Mouse (Mus musculus) olfactory bulb, adult 2 months (tissue): ENCODE measurements at regions not wholly inside any gene's neighbourhood (a gene's known extent, or its start where the extent isn't known, plus 50 kb on each side); places are given as distances from the start of the nearest gene placed in this dataset.
A peak's percentile ranks its signal among the peaks of the same experiment; 100 is the strongest.

Experiments used
- CTCF ChIP-seq: fragments of 200-500 bp; IDR thresholded peaks from 2 replicates; pipeline ENCODE4 v1.5.1; 2012; ENCODE audit warnings: low read depth, mild to moderate bottlenecking, low read length, moderate library complexity; ENCODE audit not compliant: insufficient read depth
- POLR2A ChIP-seq: fragments of 200-500 bp; IDR thresholded peaks from 2 replicates; pipeline ENCODE4 v1.6.1; 2012; ENCODE audit warnings: mild to moderate bottlenecking, low read depth, low read length, moderate library complexity; ENCODE audit not compliant: insufficient read depth

- TF ChIP-seq POLR2A (no peak), CTCF (peak; percentile 66; the same call in 1 of the 2 replicates)
These were observed 74.9 kb upstream of the Syt13 start for GRCm38 (mm10) chr2:92840009-92840408.
